Mouse (Mus musculus) kidney, postnatal 0 days (tissue): Measurements from ENCODE around the gene Ddn. TPM values are rescaled to one million over a fixed set of nuclear protein-coding genes. Genes with fewer than 3 reads are reported as not detected.

Experiments
- ATAC-seq: fragments of 200-750 bp; cut with Nextera tagmentation; replicated peaks from 2 replicates; pipeline ENCODE4 v1.8.0; 2017; ENCODE audit warnings: low read depth, moderate number of reproducible peaks, moderate TSS enrichment, moderate library complexity; ENCODE audit not compliant: low FRiP score
- DNase-seq: peaks from one replicate; pipeline ENCODE4 v3.0.0-alpha.2; 2016; ENCODE audit warnings: low spot score
- H3K27ac ChIP-seq: fragments of 300-500 bp; sonication (generic); 2 replicates; pipeline ENCODE4 v1.5.1; 2014; ENCODE audit warnings: mild to moderate bottlenecking
- H3K27me3 ChIP-seq: fragments of 300-500 bp; sonication (generic); 2 replicates; pipeline ENCODE4 v1.6.1; 2014; ENCODE audit warnings: low read length, mixed read lengths; ENCODE audit not compliant: insufficient read depth
- H3K36me3 ChIP-seq: fragments of 300-500 bp; sonication (generic); 2 replicates; pipeline ENCODE4 v1.6.1; 2014; ENCODE audit warnings: low read length, mixed read lengths; ENCODE audit not compliant: insufficient read depth
- H3K4me1 ChIP-seq: fragments of 300-500 bp; sonication (generic); replicated peaks from 2 replicates; pipeline ENCODE4 v1.6.1; 2014; ENCODE audit warnings: antibody characterized with exemption, low read length, mixed read lengths; ENCODE audit not compliant: insufficient read depth
- H3K4me2 ChIP-seq: fragments of 300-500 bp; sonication (generic); 2 replicates; pipeline ENCODE4 v1.6.1; 2014; ENCODE audit warnings: mild to moderate bottlenecking, low read length, moderate library complexity, mixed read lengths
- H3K4me3 ChIP-seq: fragments of 300-500 bp; sonication (generic); replicated peaks from 2 replicates; pipeline ENCODE4 v1.5.1; 2014; ENCODE audit warnings: low read depth, low read length
- H3K9ac ChIP-seq: fragments of 300-500 bp; sonication (generic); 2 replicates; pipeline ENCODE4 v1.6.1; 2014; ENCODE audit warnings: low read depth, low read length
- H3K9me3 ChIP-seq: fragments of 300-500 bp; sonication (generic); replicated peaks from 2 replicates; pipeline ENCODE4 v1.6.1; 2016; ENCODE audit warnings: low read length, inconsistent platforms, mixed read lengths
- CTCF ChIP-seq: IDR thresholded peaks from 2 replicates; pipeline ENCODE4 v1.5.1; 2016; ENCODE audit warnings: antibody characterized with exemption, low read depth, mild to moderate bottlenecking, moderate library complexity
- WGBS: fragments of 180-500 bp; shearing (Covaris S2); extraction: QIAGEN DNeasy Blood & Tissue Kit; methylation state at CpG from one replicate; pipeline ENCODE4 v1.1.7; 2014; 5-methylcytosine and 5-hydroxymethylcytosine counted together
- polyA plus RNA-seq: library from polyadenylated mRNA; unstranded; fragments of >200 nt; fragmentation: Nextera tagmentation; extraction: Ambion mirVana; gene quantifications from 2 replicates; pipeline ENCODE4 v1.2.1, GENCODE M21; 2015

Gene Ddn
- polyA plus RNA-seq, 1 experiment from 2014 or later: 6.1 TPM

DNA sequence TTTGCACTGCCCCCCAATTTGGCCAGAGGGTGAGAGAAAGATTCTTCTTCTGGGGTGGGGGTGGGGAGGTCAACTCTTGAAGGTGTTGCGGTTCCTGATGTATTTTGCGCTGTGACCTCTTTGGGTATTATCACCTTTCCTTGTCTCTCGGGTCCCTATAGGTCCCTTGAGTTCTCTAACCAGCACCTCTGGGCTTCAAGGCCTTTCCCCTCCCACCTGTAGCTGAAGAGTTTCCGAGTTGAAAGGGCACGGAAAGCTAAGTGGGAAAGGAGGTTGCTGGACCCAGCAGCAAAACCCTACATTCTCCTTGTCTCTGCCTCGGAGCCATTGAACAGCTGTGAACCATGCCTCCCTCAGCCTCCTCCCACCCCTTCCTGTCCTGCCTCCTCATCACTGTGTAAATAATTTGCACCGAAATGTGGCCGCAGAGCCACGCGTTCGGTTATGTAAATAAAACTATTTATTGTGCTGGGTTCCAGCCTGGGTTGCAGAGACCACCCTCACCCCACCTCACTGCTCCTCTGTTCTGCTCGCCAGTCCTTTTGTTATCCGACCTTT, 16.1 kb downstream of the Ddn start:
- no peak for ATAC-seq

DNA sequence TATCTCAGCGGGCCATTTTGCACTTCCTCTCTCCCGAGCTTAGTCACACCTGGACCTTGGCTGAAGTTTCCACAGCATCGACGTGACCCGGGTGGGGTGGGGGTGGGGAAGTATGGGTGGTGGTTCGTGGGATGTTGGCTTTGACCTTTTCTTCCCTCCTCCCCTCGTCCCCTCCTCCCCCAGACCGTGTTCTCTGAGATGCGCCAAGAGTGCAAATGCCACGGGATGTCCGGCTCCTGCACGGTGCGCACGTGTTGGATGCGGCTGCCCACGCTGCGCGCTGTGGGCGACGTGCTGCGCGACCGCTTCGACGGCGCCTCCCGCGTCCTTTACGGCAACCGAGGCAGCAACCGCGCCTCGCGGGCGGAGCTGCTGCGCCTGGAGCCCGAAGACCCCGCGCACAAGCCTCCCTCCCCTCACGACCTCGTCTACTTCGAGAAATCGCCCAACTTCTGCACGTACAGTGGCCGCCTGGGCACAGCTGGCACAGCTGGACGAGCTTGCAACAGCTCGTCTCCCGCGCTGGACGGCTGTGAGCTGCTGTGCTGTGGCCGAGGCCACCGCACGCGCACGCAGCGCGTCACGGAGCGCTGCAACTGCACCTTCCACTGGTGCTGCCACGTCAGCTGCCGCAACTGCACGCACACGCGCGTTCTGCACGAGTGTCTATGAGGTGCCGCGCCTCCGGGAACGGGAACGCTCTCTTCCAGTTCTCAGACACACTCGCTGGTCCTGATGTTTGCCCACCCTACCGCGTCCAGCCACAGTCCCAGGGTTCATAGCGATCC, 16.9 kb downstream of the Ddn start:
- no peak for DNase-seq
- Histone ChIP-seq H3K4me1 (peaks cover 26% of the 10 kb centered on the region), H3K4me2 (peak overlapping the region; percentile 34), H3K36me3 (no peaks in the 10 kb centered on the region), H3K9ac (no peak overlapping the region), H3K27me3 (peaks cover 94% of the 10 kb centered on the region), H3K27ac (no peak overlapping the region), H3K4me3 (peak overlapping the region; percentile 22; the same call in 1 of the 2 replicates), H3K9me3 (no peaks in the 10 kb centered on the region)
- WGBS: 2% methylated on average over 72 of the region's 75 CpGs
- TF ChIP-seq CTCF: no peak
- ATAC-seq: no peak

More for the DNA sequence above, 16.1 kb downstream of the Ddn start:
- no peak overlapping the region for H3K9ac ChIP-seq
- TF ChIP-seq CTCF: no peak
- no peak for DNase-seq
- H3K27me3 ChIP-seq: peaks cover 97% of the 10 kb centered on the region
- H3K4me3 ChIP-seq: 0 out of 2 replicates have a peak overlapping the region, but pooled peaks have one; percentile 22
- H3K36me3 ChIP-seq: no peaks in the 10 kb centered on the region
- no peaks in the 10 kb centered on the region for H3K9me3 ChIP-seq
- peak overlapping the region; percentile 34 for H3K4me2 ChIP-seq
- 3% methylated on average over 13 of the region's 13 CpGs for WGBS
- H3K4me1 ChIP-seq: peaks cover 26% of the 10 kb centered on the region
- no peak overlapping the region for H3K27ac ChIP-seq

DNA sequence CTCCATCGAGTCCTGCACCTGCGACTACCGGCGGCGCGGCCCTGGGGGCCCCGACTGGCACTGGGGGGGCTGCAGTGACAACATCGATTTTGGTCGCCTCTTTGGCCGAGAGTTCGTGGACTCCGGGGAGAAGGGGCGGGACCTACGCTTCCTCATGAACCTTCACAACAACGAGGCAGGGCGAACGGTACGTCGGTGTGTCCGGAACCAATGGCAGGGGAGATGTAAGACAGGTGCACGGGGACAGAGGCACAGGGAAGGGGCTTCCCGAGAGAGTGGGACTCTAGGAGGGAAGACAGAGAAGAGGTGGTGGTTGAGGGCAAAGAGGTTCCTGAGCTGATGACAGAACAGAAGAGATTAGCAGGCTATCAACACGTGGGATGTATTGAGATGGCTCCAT, 17.5 kb downstream of the Ddn start:
- no peak for TF ChIP-seq CTCF
- Histone ChIP-seq H3K4me1 (peaks cover 22% of the 10 kb centered on the region), H3K9me3 (no peaks in the 10 kb centered on the region), H3K9ac (no peak overlapping the region), H3K4me2 (no peak overlapping the region), H3K36me3 (no peaks in the 10 kb centered on the region), H3K4me3 (peak overlapping the region; percentile 22; the same call in 1 of the 2 replicates), H3K27ac (no peak overlapping the region), H3K27me3 (peaks cover 90% of the 10 kb centered on the region)
- WGBS: 2% methylated on average over 23 of the region's 23 CpGs
- no peak for ATAC-seq
- DNase-seq: no peak

DNA sequence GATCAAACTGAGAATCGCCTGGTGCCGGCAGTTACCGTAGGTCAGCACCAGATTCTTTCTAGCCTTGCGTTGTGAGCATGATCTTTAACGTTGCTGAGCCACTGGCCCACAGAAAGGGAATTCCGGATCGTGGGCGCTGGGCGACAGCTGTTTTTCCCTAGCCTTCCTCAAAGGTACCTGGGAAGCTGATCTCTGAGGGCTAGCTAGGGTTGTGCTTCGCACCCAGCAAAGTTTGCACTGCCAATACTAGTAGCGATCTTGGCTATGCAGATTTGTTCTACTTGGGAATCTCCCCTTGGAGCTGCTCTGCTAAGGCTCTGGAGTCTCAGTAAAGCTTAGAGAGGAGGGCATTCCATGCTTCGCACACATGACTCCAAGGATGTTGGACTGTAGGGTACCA, 18.1 kb downstream of the Ddn start:
- H3K27ac ChIP-seq: no peak overlapping the region
- ATAC-seq: no peak
- H3K27me3 ChIP-seq: peaks cover 85% of the 10 kb centered on the region

DNA sequence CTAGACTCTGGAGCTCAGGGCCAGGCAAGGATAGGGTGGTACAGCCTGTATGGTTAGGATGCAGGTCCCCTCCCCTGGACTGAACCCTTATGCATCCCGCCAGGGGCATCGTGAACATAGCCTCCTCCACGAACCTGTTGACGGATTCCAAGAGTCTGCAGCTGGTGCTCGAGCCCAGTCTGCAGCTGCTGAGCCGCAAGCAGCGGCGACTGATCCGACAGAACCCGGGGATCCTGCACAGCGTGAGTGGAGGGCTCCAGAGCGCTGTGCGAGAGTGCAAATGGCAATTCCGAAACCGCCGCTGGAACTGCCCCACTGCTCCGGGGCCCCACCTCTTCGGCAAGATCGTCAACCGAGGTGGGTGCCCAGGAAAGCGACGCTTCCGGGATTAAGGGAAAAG, 18.5 kb downstream of the Ddn start:
- Histone ChIP-seq H3K27me3 (peaks cover 80% of the 10 kb centered on the region), H3K36me3 (no peaks in the 10 kb centered on the region), H3K4me3 (no peak overlapping the region; the same call in 1 of the 2 replicates), H3K9me3 (no peaks in the 10 kb centered on the region), H3K4me2 (peak overlapping the region; percentile 35), H3K27ac (no peak overlapping the region), H3K4me1 (peaks cover 20% of the 10 kb centered on the region), H3K9ac (no peak overlapping the region)
- under 1% methylated on average over 23 of the region's 23 CpGs for WGBS
- DNase-seq (no peak), ATAC-seq (no peak)
- TF ChIP-seq CTCF: no peak

More for the DNA sequence above, 18.1 kb downstream of the Ddn start:
- Histone ChIP-seq H3K4me2 (peak overlapping the region; percentile 35), H3K9me3 (no peaks in the 10 kb centered on the region), H3K4me1 (peaks cover 20% of the 10 kb centered on the region), H3K4me3 (no peak overlapping the region; the same call in 1 of the 2 replicates), H3K9ac (no peak overlapping the region), H3K36me3 (no peaks in the 10 kb centered on the region)
- no peak for DNase-seq
- 2% methylated on average over 12 of the region's 12 CpGs for WGBS
- no peak for TF ChIP-seq CTCF

DNA sequence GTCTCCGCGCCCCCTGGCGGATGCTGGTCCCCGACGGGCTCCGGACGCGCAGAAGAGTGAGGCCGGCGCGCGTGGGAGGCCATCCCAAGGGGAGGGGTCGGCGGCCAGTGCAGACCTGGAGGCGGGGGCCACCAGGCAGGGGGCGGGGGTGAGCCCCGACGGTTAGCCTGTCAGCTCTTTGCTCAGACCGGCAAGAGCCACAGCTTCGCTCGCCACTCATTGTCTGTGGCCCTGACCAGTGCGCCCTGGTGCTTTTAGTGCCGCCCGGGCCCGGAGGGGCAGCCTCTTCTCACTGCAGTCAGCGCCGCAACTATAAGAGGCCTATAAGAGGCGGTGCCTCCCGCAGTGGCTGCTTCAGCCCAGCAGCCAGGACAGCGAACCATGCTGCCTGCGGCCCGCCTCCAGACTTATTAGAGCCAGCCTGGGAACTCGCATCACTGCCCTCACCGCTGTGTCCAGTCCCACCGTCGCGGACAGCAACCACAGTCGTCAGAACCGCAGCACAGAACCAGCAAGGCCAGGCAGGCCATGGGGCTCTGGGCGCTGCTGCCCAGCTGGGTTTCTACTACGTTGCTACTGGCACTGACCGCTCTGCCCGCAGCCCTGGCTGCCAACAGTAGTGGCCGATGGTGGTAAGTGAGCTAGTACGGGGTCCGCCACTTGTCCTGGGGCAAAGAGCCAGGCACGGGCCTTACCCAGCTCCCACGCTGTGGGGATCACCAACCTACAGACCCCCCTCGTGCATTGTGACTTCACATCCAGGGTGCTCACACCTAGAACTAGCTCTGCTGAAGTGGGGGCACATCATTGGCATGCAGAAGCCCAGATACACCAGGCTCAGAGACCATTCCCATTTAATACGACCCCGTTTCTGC, 19.4 kb downstream of the Ddn start, which contains the start of gene Wnt1:
Gene Wnt1, plus strand, starts transcription at position 197 of the 875 bp plus-strand sequence.
- ATAC-seq: 0 out of 2 replicates have a peak, but pooled peaks have one; percentile 22
- 3% methylated on average over 49 of the region's 51 CpGs for WGBS

More for the DNA sequence above, 19.4 kb downstream of the Ddn start, which contains the start of gene Wnt1:
- no peak within 1 kb of the TSS for H3K27ac ChIP-seq
- H3K4me2 ChIP-seq: peak within 1 kb of the TSS; percentile 35; the same call in 1 of the 2 replicates
- no peaks in the 10 kb centered on the region for H3K9me3 ChIP-seq
- H3K27me3 ChIP-seq: peaks cover 75% of the 10 kb centered on the region
- peak within 1 kb of the TSS; percentile 9; the same call in 1 of the 2 replicates for H3K4me3 ChIP-seq
- no peak for DNase-seq
- peak; percentile 72 for TF ChIP-seq CTCF
- peaks cover 20% of the 10 kb centered on the region for H3K4me1 ChIP-seq
- no peak within 1 kb of the TSS for H3K9ac ChIP-seq
- no peaks in the 10 kb centered on the region for H3K36me3 ChIP-seq
